Mouse (Mus musculus): ENCODE measurements at regions not wholly inside any gene's neighbourhood (a gene's known extent, or its start where the extent isn't known, plus 50 kb on each side); places are given as distances from the start of the nearest gene placed in this dataset.

DNA sequence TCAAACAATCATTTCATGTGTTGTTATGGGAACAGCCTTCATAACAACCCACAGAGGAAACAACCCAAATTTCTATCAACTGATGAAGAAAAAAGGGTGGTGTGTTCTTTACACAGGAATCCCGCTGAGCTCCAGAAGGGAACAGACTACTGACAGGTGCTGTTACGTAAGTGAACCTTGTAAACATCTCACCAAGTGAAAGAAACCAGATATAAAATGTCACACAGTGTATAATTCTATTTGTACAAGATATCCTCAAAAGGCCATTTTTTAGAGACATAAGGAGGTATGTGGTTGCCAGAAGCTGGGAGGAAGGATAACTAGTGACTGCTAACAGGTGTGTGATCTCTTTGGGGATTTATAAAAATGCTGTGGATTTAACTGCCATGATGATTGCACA is 119.9 kb downstream of the Plod2 start:
- Histone ChIP-seq H3K27ac (replicated peaks) (no peak overlapping the region), H3K9ac (no peak overlapping the region), H3K36me3 (no peaks in the 10 kb centered on the region), H3K27me3 (no peaks in the 10 kb centered on the region), H3K9me3 (no peaks in the 10 kb centered on the region), H3K4me3 (no peak overlapping the region), H3K4me2 (no peak overlapping the region), H3K4me1 (replicated peaks) (no peaks in the 10 kb centered on the region)
- ATAC-seq (ENCODE audit: low read depth) = no peak
- 89% methylated on average over 2 of the region's 2 CpGs for WGBS

- no peak for ATAC-seq (ENCODE audit: low read depth)
- Histone ChIP-seq H3K9ac (no peak overlapping the region), H3K4me1 (replicated peaks) (no peaks in the 10 kb centered on the region), H3K36me3 (no peaks in the 10 kb centered on the region), H3K4me3 (no peak overlapping the region), H3K27ac (replicated peaks) (no peak overlapping the region), H3K9me3 (0 out of 2 replicates have a peak, but pooled peaks cover 3% of the 10 kb centered on the region), H3K27me3 (no peaks in the 10 kb centered on the region), H3K4me2 (no peak overlapping the region)
- WGBS = 80% methylated on average over 1 of the region's 1 CpGs
Measured at GRCm38 (mm10) chr9:92667361-92667881, 125.4 kb downstream of the Plod2 start.

GRCm38 (mm10) chr9:92671966-92672365 is 129.9 kb downstream of the Plod2 start:
- ATAC-seq (ENCODE audit: low read depth) = no peak
- no peak overlapping the region for H3K4me3 ChIP-seq
- no peaks in the 10 kb centered on the region for H3K36me3 ChIP-seq
- no peaks in the 10 kb centered on the region for H3K4me1 ChIP-seq (replicated peaks)
- no peaks in the 10 kb centered on the region for H3K27me3 ChIP-seq
- 88% methylated on average over 3 of the region's 3 CpGs for WGBS
- no peak overlapping the region for H3K4me2 ChIP-seq
- no peak overlapping the region for H3K27ac ChIP-seq (replicated peaks)
- H3K9ac ChIP-seq = no peak overlapping the region
- 0 out of 2 replicates have a peak, but pooled peaks cover 3% of the 10 kb centered on the region for H3K9me3 ChIP-seq

DNA sequence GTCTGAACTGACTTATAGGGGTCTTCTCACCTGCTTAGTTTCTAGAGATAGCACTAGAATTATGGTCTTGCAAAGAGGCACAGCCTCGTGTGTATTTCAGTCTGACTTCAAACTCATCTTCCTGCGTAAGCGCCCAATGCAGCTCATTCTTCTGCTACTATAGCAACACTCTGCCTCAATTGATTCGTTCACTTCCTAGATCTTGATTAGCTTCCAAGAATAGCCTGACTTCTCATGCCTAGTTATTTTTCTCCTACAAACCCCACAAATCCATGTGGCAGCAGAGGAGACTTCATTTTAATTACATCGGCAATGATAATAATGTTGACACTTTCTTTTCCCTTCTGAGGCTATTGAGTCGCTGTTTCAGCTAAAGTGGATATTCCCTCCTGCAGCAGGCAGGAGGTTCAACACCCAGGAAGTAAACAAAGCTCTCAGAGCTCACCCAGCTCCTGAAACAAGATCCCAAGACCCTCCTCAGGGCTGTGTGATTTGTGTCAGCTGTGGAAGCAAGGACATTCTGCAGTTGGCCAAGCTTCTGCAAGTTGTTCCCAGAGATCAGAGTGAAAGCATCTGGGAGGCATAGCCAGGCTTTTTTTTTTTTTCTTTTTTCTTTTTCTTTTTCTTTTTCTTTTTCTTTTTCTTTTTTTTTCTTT is 152.5 kb downstream of the Plod2 start:
- no peak overlapping the region for H3K9ac ChIP-seq
- 74% methylated on average over 6 of the region's 6 CpGs for WGBS
- no peaks in the 10 kb centered on the region for H3K9me3 ChIP-seq
- no peak for ATAC-seq (ENCODE audit: low read depth)
- no peaks in the 10 kb centered on the region for H3K36me3 ChIP-seq
- 0 out of 2 replicates have a peak, but pooled peaks cover 3% of the 10 kb centered on the region for H3K4me1 ChIP-seq (replicated peaks)
- no peak overlapping the region for H3K4me3 ChIP-seq
- H3K27ac ChIP-seq (replicated peaks) = no peak overlapping the region
- no peak overlapping the region for H3K4me2 ChIP-seq
- no peaks in the 10 kb centered on the region for H3K27me3 ChIP-seq

DNA sequence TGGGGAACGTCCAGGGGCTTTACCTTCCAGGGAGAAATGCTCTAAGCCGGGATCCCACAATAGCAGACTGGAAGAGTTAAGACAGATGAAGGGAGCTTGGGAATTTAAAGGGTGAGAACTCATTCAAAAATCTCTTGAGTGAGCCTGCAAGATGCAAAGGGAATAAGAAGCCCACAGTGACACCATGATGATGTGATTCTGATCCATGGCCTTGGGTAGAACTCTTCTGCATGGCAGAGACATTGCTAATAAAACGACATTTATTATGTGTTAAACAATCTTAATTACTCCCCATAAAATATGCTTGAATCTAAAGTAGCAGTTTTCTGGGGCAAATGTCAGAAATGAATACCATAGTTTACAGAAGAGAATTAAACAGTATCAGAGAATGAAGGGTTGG is 155.9 kb downstream of the Plod2 start:
- H3K36me3 ChIP-seq = no peaks in the 10 kb centered on the region
- 0 out of 2 replicates have a peak, but pooled peaks cover 3% of the 10 kb centered on the region for H3K4me1 ChIP-seq (replicated peaks)
- H3K4me3 ChIP-seq = no peak overlapping the region
- H3K9me3 ChIP-seq = no peaks in the 10 kb centered on the region
- H3K27ac ChIP-seq (replicated peaks) = no peak overlapping the region
- 63% methylated on average over 3 of the region's 3 CpGs for WGBS
- no peak for ATAC-seq (ENCODE audit: low read depth)
- H3K4me2 ChIP-seq = no peak overlapping the region
- H3K27me3 ChIP-seq = no peaks in the 10 kb centered on the region
- no peak overlapping the region for H3K9ac ChIP-seq

- ATAC-seq (ENCODE audit: low read depth) = no peak
Measured at GRCm38 (mm10) chr9:92704752-92705151, 162.7 kb downstream of the Plod2 start.

DNA sequence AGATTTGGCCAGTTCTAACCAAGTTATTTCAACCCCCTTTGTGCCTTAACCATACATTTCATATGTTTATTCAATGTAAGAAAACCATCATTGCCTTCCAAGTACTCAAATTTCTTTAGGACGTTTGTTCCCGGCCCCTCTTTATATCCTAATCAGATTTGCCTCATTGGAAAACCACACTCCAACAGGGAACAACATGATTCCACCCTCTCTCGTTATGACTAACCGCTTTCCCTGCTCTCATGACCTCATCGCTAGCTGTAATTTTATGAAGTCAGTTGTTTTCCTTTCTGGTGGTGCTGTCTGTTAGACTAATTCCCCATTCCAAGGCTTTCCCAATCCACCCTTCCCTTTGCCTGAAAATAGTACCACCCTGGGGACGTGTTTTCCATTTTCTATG is 165.0 kb downstream of the Plod2 start:
- Histone ChIP-seq H3K36me3 (no peaks in the 10 kb centered on the region), H3K27ac (replicated peaks) (no peak overlapping the region), H3K4me1 (replicated peaks) (no peaks in the 10 kb centered on the region), H3K9me3 (no peaks in the 10 kb centered on the region), H3K9ac (no peak overlapping the region), H3K27me3 (no peaks in the 10 kb centered on the region), H3K4me3 (no peak overlapping the region), H3K4me2 (no peak overlapping the region)
- 75% methylated on average over 6 of the region's 6 CpGs for WGBS
- no peak for ATAC-seq (ENCODE audit: low read depth)

More at GRCm38 (mm10) chr9:92704752-92705151, 162.7 kb downstream of the Plod2 start:
- H3K4me2 ChIP-seq = no peak overlapping the region
- H3K4me1 ChIP-seq (replicated peaks) = no peaks in the 10 kb centered on the region
- WGBS = 90% methylated on average over 2 of the region's 2 CpGs
- H3K9ac ChIP-seq = no peak overlapping the region
- H3K9me3 ChIP-seq = no peaks in the 10 kb centered on the region
- no peak overlapping the region for H3K27ac ChIP-seq (replicated peaks)
- H3K27me3 ChIP-seq = no peaks in the 10 kb centered on the region
- no peaks in the 10 kb centered on the region for H3K36me3 ChIP-seq
- no peak overlapping the region for H3K4me3 ChIP-seq

GRCm38 (mm10) chr9:92717176-92717575 is 175.2 kb downstream of the Plod2 start:
- H3K27ac ChIP-seq (replicated peaks) = 0 out of 2 replicates have a peak overlapping the region, but pooled peaks have one; percentile 23
- H3K36me3 ChIP-seq = no peaks in the 10 kb centered on the region
- no peaks in the 10 kb centered on the region for H3K9me3 ChIP-seq
- WGBS = 11% methylated on average over 6 of the region's 6 CpGs
- ATAC-seq (ENCODE audit: low read depth) = peak; percentile 67
- H3K4me2 ChIP-seq = peak overlapping the region; percentile 21; the same call in 1 of the 2 replicates
- no peaks in the 10 kb centered on the region for H3K27me3 ChIP-seq
- no peak overlapping the region for H3K4me3 ChIP-seq
- 0 out of 2 replicates have a peak overlapping the region, but pooled peaks have one; percentile 26 for H3K9ac ChIP-seq
- peaks cover 25% of the 10 kb centered on the region for H3K4me1 ChIP-seq (replicated peaks)

GRCm38 (mm10) chr9:92718337-92718736 is 176.3 kb downstream of the Plod2 start:
- ATAC-seq (ENCODE audit: low read depth) = no peak
- no peak overlapping the region for H3K27ac ChIP-seq (replicated peaks)

GRCm38 (mm10) chr9:92719251-92719650 is 177.2 kb downstream of the Plod2 start:
- WGBS = 69% methylated on average over 6 of the region's 6 CpGs
- no peak for ATAC-seq (ENCODE audit: low read depth)

More at GRCm38 (mm10) chr9:92718337-92718736, 176.3 kb downstream of the Plod2 start:
- Histone ChIP-seq H3K4me1 (replicated peaks) (peaks cover 25% of the 10 kb centered on the region), H3K9ac (no peak overlapping the region), H3K27me3 (no peaks in the 10 kb centered on the region), H3K4me2 (no peak overlapping the region), H3K9me3 (no peaks in the 10 kb centered on the region), H3K4me3 (no peak overlapping the region), H3K36me3 (no peaks in the 10 kb centered on the region)

DNA sequence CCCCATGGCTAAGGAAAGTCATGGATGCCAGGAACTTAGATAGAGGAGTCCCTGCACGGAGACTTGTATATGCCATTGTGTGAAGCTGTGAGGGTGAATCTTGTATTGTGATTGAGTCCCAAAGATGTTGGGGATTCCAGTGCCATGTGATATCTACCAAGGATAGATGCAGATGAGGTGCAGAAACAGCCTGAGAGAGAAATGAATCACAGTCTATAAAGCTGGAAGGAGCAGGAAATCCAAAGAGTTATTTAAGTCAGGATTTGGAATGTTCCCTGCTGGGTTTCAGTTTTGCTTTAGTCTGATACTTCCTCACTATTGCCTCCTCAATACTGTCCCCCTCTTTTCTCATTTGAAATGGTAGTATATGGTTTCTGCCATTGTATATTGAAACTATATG is 186.8 kb downstream of the Plod2 start:
- Histone ChIP-seq H3K27me3 (no peaks in the 10 kb centered on the region), H3K36me3 (no peaks in the 10 kb centered on the region)
- ATAC-seq (ENCODE audit: low read depth) = no peak

More at GRCm38 (mm10) chr9:92719251-92719650, 177.2 kb downstream of the Plod2 start:
- no peaks in the 10 kb centered on the region for H3K9me3 ChIP-seq
- H3K4me2 ChIP-seq = no peak overlapping the region
- no peaks in the 10 kb centered on the region for H3K36me3 ChIP-seq
- H3K4me1 ChIP-seq (replicated peaks) = peaks cover 25% of the 10 kb centered on the region
- no peaks in the 10 kb centered on the region for H3K27me3 ChIP-seq
- H3K27ac ChIP-seq (replicated peaks) = no peak overlapping the region
- no peak overlapping the region for H3K4me3 ChIP-seq
- no peak overlapping the region for H3K9ac ChIP-seq

DNA sequence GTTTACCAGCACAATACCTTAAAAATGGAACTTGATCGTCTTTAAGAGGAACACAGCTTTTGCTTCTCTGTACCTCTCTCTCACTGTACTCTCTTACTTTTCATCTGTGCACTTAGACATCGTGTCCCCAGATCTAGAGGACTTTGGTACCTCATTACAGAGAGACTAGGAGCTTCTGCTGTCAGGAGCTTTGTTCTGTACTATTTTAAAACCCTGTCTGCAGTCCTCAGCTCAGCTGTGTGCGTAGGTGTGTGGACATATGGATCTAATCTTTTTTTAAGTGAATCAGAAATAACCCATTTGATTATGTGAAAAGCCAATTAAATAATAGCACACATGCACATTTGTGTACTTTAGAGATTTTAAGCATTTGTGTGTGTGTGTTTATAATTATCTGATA is 189.4 kb downstream of the Plod2 start:
- Histone ChIP-seq H3K4me1 (replicated peaks) (no peaks in the 10 kb centered on the region), H3K9me3 (no peaks in the 10 kb centered on the region), H3K4me2 (no peak overlapping the region), H3K27ac (replicated peaks) (no peak overlapping the region), H3K4me3 (no peak overlapping the region), H3K9ac (no peak overlapping the region), H3K36me3 (no peaks in the 10 kb centered on the region), H3K27me3 (no peaks in the 10 kb centered on the region)
- ATAC-seq (ENCODE audit: low read depth) = no peak
- 86% methylated on average over 3 of the region's 3 CpGs for WGBS

More for the DNA sequence above, 186.8 kb downstream of the Plod2 start:
- Histone ChIP-seq H3K27ac (replicated peaks) (no peak overlapping the region), H3K4me3 (no peak overlapping the region), H3K4me1 (replicated peaks) (no peaks in the 10 kb centered on the region), H3K4me2 (no peak overlapping the region), H3K9ac (no peak overlapping the region), H3K9me3 (no peaks in the 10 kb centered on the region)
- WGBS = 86% methylated on average over 1 of the region's 1 CpGs

GRCm38 (mm10) chr9:92767532-92767931 is 225.5 kb downstream of the Plod2 start:
- H3K9ac ChIP-seq = no peak overlapping the region
- H3K27me3 ChIP-seq = no peaks in the 10 kb centered on the region
- peaks cover 8% of the 10 kb centered on the region; the same call in 1 of the 2 replicates for H3K4me1 ChIP-seq (replicated peaks)
- no peak for ATAC-seq (ENCODE audit: low read depth)
- no peak overlapping the region for H3K4me3 ChIP-seq
- no peak overlapping the region for H3K4me2 ChIP-seq
- no peaks in the 10 kb centered on the region for H3K9me3 ChIP-seq
- no peak overlapping the region for H3K27ac ChIP-seq (replicated peaks)
- H3K36me3 ChIP-seq = no peaks in the 10 kb centered on the region

All from neural tube, embryonic 13.5 days (tissue).